Comparison of ENCODE assay signal across 8 mouse cellular contexts in genomic region chr5:30914849-30915248, GRCm38 (mm10). TPM values are rescaled to one million over a fixed set of nuclear protein-coding genes. Genes with fewer than 3 reads are reported as not detected.
DNase-seq lines count a peak whose midpoint lies in the region; ATAC-seq lines count a peak whose summit lies in the region.

No protein-coding gene starts in this region.

- no peaks in the 10 kb centered on the region for H3K9me3 ChIP-seq in lung, embryonic 16.5 days (ENCODE audit: control insufficient read depth, low read length)
- H3K9me3 ChIP-seq in hindbrain, embryonic 13.5 days, result no peaks in the 10 kb centered on the region
- no peaks in the 10 kb centered on the region for H3K9me3 ChIP-seq in midbrain, embryonic 15.5 days

- no peaks in the 10 kb centered on the region for H3K27me3 ChIP-seq in lung, embryonic 16.5 days (ENCODE audit: control insufficient read depth, insufficient read depth, low read depth, low read length)
- H3K27me3 ChIP-seq in hindbrain, embryonic 13.5 days, result peaks cover 3% of the 10 kb centered on the region; the same call in 1 of the 2 replicates
- H3K27me3 ChIP-seq in midbrain, embryonic 15.5 days (replicated peaks), result no peaks in the 10 kb centered on the region

- peak overlapping the region; percentile 98 for H3K27ac ChIP-seq in lung, embryonic 16.5 days (ENCODE audit: low read length)
- H3K27ac ChIP-seq in hindbrain, embryonic 13.5 days, result peak overlapping the region; percentile 55; the same call in 1 of the 2 replicates
- H3K27ac ChIP-seq in midbrain, embryonic 15.5 days, result no peak overlapping the region

- WGBS in lung, embryonic 16.5 days, result 40% methylated on average over 6 of the region's 6 CpGs
- 84% methylated on average over 6 of the region's 6 CpGs for WGBS in hindbrain, embryonic 13.5 days
- WGBS in midbrain, embryonic 15.5 days, result 83% methylated on average over 6 of the region's 6 CpGs

- H3K9ac ChIP-seq in lung, embryonic 16.5 days (ENCODE audit: low read length), result peak overlapping the region; percentile 81
- H3K9ac ChIP-seq in hindbrain, embryonic 13.5 days, result peak overlapping the region; percentile 56; the same call in 1 of the 2 replicates
- H3K9ac ChIP-seq in midbrain, embryonic 15.5 days, result no peak overlapping the region

- H3K36me3 ChIP-seq in lung, embryonic 16.5 days (ENCODE audit: control insufficient read depth, insufficient read depth, low read length), result peaks cover 10% of the 10 kb centered on the region
- H3K36me3 ChIP-seq in hindbrain, embryonic 13.5 days, result no peaks in the 10 kb centered on the region
- H3K36me3 ChIP-seq in midbrain, embryonic 15.5 days (replicated peaks), result no peaks in the 10 kb centered on the region

- peak; percentile 58 for DNase-seq in cerebellum, adult 9-11 months
- no peak for DNase-seq in cerebellum, postnatal 14 days
- DNase-seq in lung, adult 18-20 months, result no peak
- no peak for DNase-seq in layer of hippocampus, adult 9-11 months
- DNase-seq in gastrocnemius, postnatal 25 days, result no peak

- peak overlapping the region; percentile 67 for H3K4me3 ChIP-seq in lung, embryonic 16.5 days (ENCODE audit: low read length)
- H3K4me3 ChIP-seq in hindbrain, embryonic 13.5 days, result peak overlapping the region; percentile 28; the same call in 1 of the 2 replicates
- no peak overlapping the region for H3K4me3 ChIP-seq in midbrain, embryonic 15.5 days

- H3K4me2 ChIP-seq in lung, embryonic 16.5 days (ENCODE audit: low read depth, low read length), result peak overlapping the region; percentile 84
- peak overlapping the region; percentile 37 for H3K4me2 ChIP-seq in hindbrain, embryonic 13.5 days
- peak overlapping the region; percentile 22; the same call in 1 of the 2 replicates for H3K4me2 ChIP-seq in midbrain, embryonic 15.5 days

- peaks cover 28% of the 10 kb centered on the region for H3K4me1 ChIP-seq in lung, embryonic 16.5 days (replicated peaks; ENCODE audit: control insufficient read depth, insufficient read depth, low read length)
- peaks cover 38% of the 10 kb centered on the region for H3K4me1 ChIP-seq in hindbrain, embryonic 13.5 days (replicated peaks)
- peaks cover 18% of the 10 kb centered on the region for H3K4me1 ChIP-seq in midbrain, embryonic 15.5 days

- ATAC-seq in lung, embryonic 16.5 days (ENCODE audit: low read depth), result no peak
- no peak for ATAC-seq in hindbrain, embryonic 13.5 days (ENCODE audit: low FRiP score)
- ATAC-seq in midbrain, embryonic 15.5 days (replicated peaks), result no peak

RNA-seq across cellular contexts. Expression of gene Emilin1, which starts 1.6 kb away (rescaled TPM):
- polyA plus RNA-seq in lung, embryonic 16.5 days (2015; fragmentation: Nextera tagmentation; extraction: Ambion mirVana), result 212 and 225 TPM in 2 replicates
- polyA plus RNA-seq in hindbrain, embryonic 13.5 days (2015; fragmentation: Nextera tagmentation; extraction: Ambion mirVana), result 23.6 and 30.2 TPM in 2 replicates
- 17.8 and 20.3 TPM in 2 replicates for polyA plus RNA-seq in midbrain, embryonic 15.5 days (2015; fragmentation: Nextera tagmentation; extraction: Ambion mirVana)
- total RNA-seq in gastrocnemius, postnatal 25 days (2021), result 10 to 100 TPM in 1 of 2 experiments, 1 to 10 TPM in 1; 9.3 to 10.9 TPM

RNA-seq across cellular contexts. Expression of gene Khk, which starts 6.4 kb away (rescaled TPM):
- 13.2 and 15.0 TPM in 2 replicates for polyA plus RNA-seq in lung, embryonic 16.5 days (2015; fragmentation: Nextera tagmentation; extraction: Ambion mirVana)
- 8.7 and 9.1 TPM in 2 replicates for polyA plus RNA-seq in hindbrain, embryonic 13.5 days (2015; fragmentation: Nextera tagmentation; extraction: Ambion mirVana)
- polyA plus RNA-seq in midbrain, embryonic 15.5 days (2015; fragmentation: Nextera tagmentation; extraction: Ambion mirVana), result 8.0 and 10.4 TPM in 2 replicates
- total RNA-seq in gastrocnemius, postnatal 25 days (2021), result 10 to 100 TPM; 25.2 to 34.5 TPM

RNA-seq across cellular contexts. Expression of gene Ost4, which starts 7.3 kb away (rescaled TPM):
- polyA plus RNA-seq in lung, embryonic 16.5 days (2015; fragmentation: Nextera tagmentation; extraction: Ambion mirVana), result 446 TPM in 2 replicates
- 272 and 289 TPM in 2 replicates for polyA plus RNA-seq in hindbrain, embryonic 13.5 days (2015; fragmentation: Nextera tagmentation; extraction: Ambion mirVana)
- polyA plus RNA-seq in midbrain, embryonic 15.5 days (2015; fragmentation: Nextera tagmentation; extraction: Ambion mirVana), result 217 and 225 TPM in 2 replicates
- 100 to 1,000 TPM; 103 to 117 TPM for total RNA-seq in gastrocnemius, postnatal 25 days (2021)

RNA-seq across cellular contexts. Expression of gene Agbl5, which starts 26.4 kb away (rescaled TPM):
- polyA plus RNA-seq in lung, embryonic 16.5 days (2015; fragmentation: Nextera tagmentation; extraction: Ambion mirVana), result 20.9 and 21.2 TPM in 2 replicates
- 23.6 and 24.8 TPM in 2 replicates for polyA plus RNA-seq in hindbrain, embryonic 13.5 days (2015; fragmentation: Nextera tagmentation; extraction: Ambion mirVana)
- 25.2 and 32.3 TPM in 2 replicates for polyA plus RNA-seq in midbrain, embryonic 15.5 days (2015; fragmentation: Nextera tagmentation; extraction: Ambion mirVana)
- 1 to 10 TPM; 2.0 to 2.5 TPM for total RNA-seq in gastrocnemius, postnatal 25 days (2021)

RNA-seq across cellular contexts. Expression of gene Cgref1, which starts 30.5 kb away (rescaled TPM):
- 2.1 and 3.3 TPM in 2 replicates for polyA plus RNA-seq in lung, embryonic 16.5 days (2015; fragmentation: Nextera tagmentation; extraction: Ambion mirVana)
- 30.3 and 34.1 TPM in 2 replicates for polyA plus RNA-seq in hindbrain, embryonic 13.5 days (2015; fragmentation: Nextera tagmentation; extraction: Ambion mirVana)
- 62.7 and 66.5 TPM in 2 replicates for polyA plus RNA-seq in midbrain, embryonic 15.5 days (2015; fragmentation: Nextera tagmentation; extraction: Ambion mirVana)
- total RNA-seq in gastrocnemius, postnatal 25 days (2021), result 1 to 10 TPM; 3.4 to 4.3 TPM

Comparison
In these comparisons a context has a peak if more than half of its experiments do, and no peak if none do; other contexts are left out.
1. H3K4me2 ChIP-seq: peak in every context shown above with its lines; median percentile 84 in lung, embryonic 16.5 days; 37 in hindbrain, embryonic 13.5 days; 22 in midbrain, embryonic 15.5 days.